Mouse (Mus musculus): Measurements from ENCODE around the gene Galnt17. TPM values are rescaled to one million over a fixed set of nuclear protein-coding genes. Genes with fewer than 3 reads are reported as not detected.
A peak's percentile ranks its signal among the peaks of the same experiment; 100 is the strongest.

The Galnt17 gene
- polyA plus RNA-seq, 1 experiment from 2014 or later, result not detected

- Histone ChIP-seq H3K9me3 (ENCODE audit: low read length) (no peaks in the 10 kb centered on the region), H3K27me3 (ENCODE audit: insufficient read depth, low read length) (no peaks in the 10 kb centered on the region), H3K4me1 (ENCODE audit: insufficient read depth) (no peaks in the 10 kb centered on the region), H3K36me3 (replicated peaks; ENCODE audit: insufficient read depth, low read length) (no peaks in the 10 kb centered on the region), H3K9ac (replicated peaks) (no peak overlapping the region), H3K4me3 (ENCODE audit: low read depth, low read length) (no peak overlapping the region), H3K27ac (ENCODE audit: low read depth) (no peak overlapping the region), H3K4me2 (ENCODE audit: low read depth, low read length) (no peak overlapping the region)
- 65% methylated on average over 4 of the region's 4 CpGs for WGBS (ENCODE audit: insufficient replicate concordance)
- ATAC-seq, result no peak
- no peak for TF ChIP-seq CTCF (IDR thresholded peaks at IDR 0.05; ENCODE audit: low read depth)
- no peak for TF ChIP-seq EP300 (IDR thresholded peaks at IDR 0.05; ENCODE audit: low read depth)
- DNase-seq, result no peak
Observed at GRCm38 (mm10) chr5:131016066-131016465, 292.2 kb downstream of the Galnt17 start.

GRCm38 (mm10) chr5:131015341-131015740 lies 293.0 kb downstream of the Galnt17 start:
- no peaks in the 10 kb centered on the region for H3K9me3 ChIP-seq (ENCODE audit: low read length)

DNA sequence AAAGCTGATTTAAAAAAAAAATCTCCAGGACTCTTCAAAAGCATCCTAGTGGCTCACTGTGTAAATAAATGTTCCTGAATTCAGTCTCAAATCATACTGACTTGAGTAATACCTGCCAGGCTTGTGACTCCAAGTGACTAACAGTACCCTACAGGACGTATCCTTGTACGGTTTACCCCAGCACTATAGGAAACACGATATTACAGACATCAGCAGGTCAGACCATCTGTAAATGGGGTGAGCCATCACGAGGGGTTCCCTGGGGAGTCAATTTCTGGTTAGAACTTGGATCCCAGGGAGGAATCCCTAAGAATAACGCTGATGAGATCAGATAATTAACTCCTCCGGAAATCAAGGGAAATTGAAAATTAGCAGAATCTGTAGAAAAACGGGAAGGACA lies 294.5 kb downstream of the Galnt17 start:
- Histone ChIP-seq H3K27me3 (ENCODE audit: insufficient read depth, low read length) (no peaks in the 10 kb centered on the region), H3K36me3 (replicated peaks; ENCODE audit: insufficient read depth, low read length) (no peaks in the 10 kb centered on the region), H3K4me3 (ENCODE audit: low read depth, low read length) (no peak overlapping the region), H3K9ac (replicated peaks) (no peak overlapping the region), H3K9me3 (ENCODE audit: low read length) (no peaks in the 10 kb centered on the region), H3K4me1 (ENCODE audit: insufficient read depth) (no peaks in the 10 kb centered on the region), H3K27ac (ENCODE audit: low read depth) (no peak overlapping the region), H3K4me2 (ENCODE audit: low read depth, low read length) (no peak overlapping the region)
- WGBS (ENCODE audit: insufficient replicate concordance), result 77% methylated on average over 7 of the region's 7 CpGs
- ATAC-seq (no peak), DNase-seq (no peak)
- TF ChIP-seq CTCF (IDR thresholded peaks at IDR 0.05; ENCODE audit: low read depth) (no peak), EP300 (IDR thresholded peaks at IDR 0.05; ENCODE audit: low read depth) (no peak)

More at GRCm38 (mm10) chr5:131015341-131015740, 293.0 kb downstream of the Galnt17 start:
- H3K9ac ChIP-seq (replicated peaks), result no peak overlapping the region
- no peaks in the 10 kb centered on the region for H3K27me3 ChIP-seq (ENCODE audit: insufficient read depth, low read length)
- no peak overlapping the region for H3K27ac ChIP-seq (ENCODE audit: low read depth)
- H3K36me3 ChIP-seq (replicated peaks; ENCODE audit: insufficient read depth, low read length), result no peaks in the 10 kb centered on the region
- DNase-seq, result no peak
- no peak overlapping the region for H3K4me2 ChIP-seq (ENCODE audit: low read depth, low read length)
- ATAC-seq, result no peak
- TF ChIP-seq EP300 (IDR thresholded peaks at IDR 0.05; ENCODE audit: low read depth) (no peak), CTCF (IDR thresholded peaks at IDR 0.05; ENCODE audit: low read depth) (no peak)
- H3K4me1 ChIP-seq (ENCODE audit: insufficient read depth), result no peaks in the 10 kb centered on the region
- 70% methylated on average over 9 of the region's 9 CpGs for WGBS (ENCODE audit: insufficient replicate concordance)
- H3K4me3 ChIP-seq (ENCODE audit: low read depth, low read length), result no peak overlapping the region

DNA sequence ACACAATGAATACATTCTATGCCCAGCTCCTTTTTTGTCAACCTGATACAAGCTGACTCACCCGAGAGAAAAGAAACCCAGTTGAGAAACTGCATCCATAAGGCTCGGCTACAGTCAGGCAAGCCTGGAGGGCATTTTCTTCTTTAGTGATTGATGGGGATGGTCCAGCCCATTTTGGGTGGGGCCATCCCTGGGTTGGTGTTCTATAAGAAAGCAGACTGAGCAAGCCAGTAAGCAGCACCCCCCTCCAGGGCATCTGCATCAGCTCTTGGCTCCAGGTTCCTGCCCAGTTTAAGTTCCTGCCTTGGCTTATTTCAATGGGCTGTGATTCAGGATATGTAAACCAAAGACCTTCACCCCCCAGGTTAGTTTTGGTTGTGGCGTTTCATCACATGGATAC lies 295.2 kb downstream of the Galnt17 start:
- H3K27me3 ChIP-seq (ENCODE audit: insufficient read depth, low read length), result no peaks in the 10 kb centered on the region
- no peak for TF ChIP-seq EP300 (IDR thresholded peaks at IDR 0.05; ENCODE audit: low read depth)
- TF ChIP-seq CTCF (IDR thresholded peaks at IDR 0.05; ENCODE audit: low read depth), result no peak
- ATAC-seq, result no peak
- no peak for DNase-seq
- 59% methylated on average over 3 of the region's 3 CpGs for WGBS (ENCODE audit: insufficient replicate concordance)
- no peak overlapping the region for H3K27ac ChIP-seq (ENCODE audit: low read depth)
- no peak overlapping the region for H3K9ac ChIP-seq (replicated peaks)
- no peak overlapping the region for H3K4me3 ChIP-seq (ENCODE audit: low read depth, low read length)
- H3K9me3 ChIP-seq (ENCODE audit: low read length), result no peaks in the 10 kb centered on the region
- no peaks in the 10 kb centered on the region for H3K4me1 ChIP-seq (ENCODE audit: insufficient read depth)
- no peak overlapping the region for H3K4me2 ChIP-seq (ENCODE audit: low read depth, low read length)
- H3K36me3 ChIP-seq (replicated peaks; ENCODE audit: insufficient read depth, low read length), result no peaks in the 10 kb centered on the region

DNA sequence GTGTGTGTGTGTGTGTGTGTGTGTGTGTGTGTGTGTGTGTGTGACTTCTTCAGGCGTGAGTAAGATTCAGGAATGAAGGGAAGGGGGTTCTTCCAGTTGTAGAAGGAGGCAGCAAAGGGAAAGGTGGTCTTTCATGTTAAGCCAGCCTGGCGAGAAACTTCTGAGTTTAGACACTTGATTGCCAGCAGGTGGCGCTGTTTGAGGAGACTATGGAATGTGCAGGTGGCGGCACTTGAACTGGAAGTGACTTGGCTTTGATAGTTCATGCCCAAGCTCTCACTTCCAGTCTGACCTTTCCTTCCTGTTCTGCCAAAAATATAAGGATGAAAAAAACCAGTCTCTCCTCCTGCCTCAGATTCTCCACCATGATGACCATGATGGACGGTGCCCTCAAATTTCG lies 298.8 kb downstream of the Galnt17 start:
- Histone ChIP-seq H3K9me3 (ENCODE audit: low read length) (no peaks in the 10 kb centered on the region), H3K36me3 (replicated peaks; ENCODE audit: insufficient read depth, low read length) (no peaks in the 10 kb centered on the region), H3K4me3 (ENCODE audit: low read depth, low read length) (no peak overlapping the region), H3K9ac (replicated peaks) (no peak overlapping the region), H3K27me3 (ENCODE audit: insufficient read depth, low read length) (no peaks in the 10 kb centered on the region), H3K4me1 (ENCODE audit: insufficient read depth) (no peaks in the 10 kb centered on the region), H3K4me2 (ENCODE audit: low read depth, low read length) (no peak overlapping the region), H3K27ac (ENCODE audit: low read depth) (no peak overlapping the region)
- peak; percentile 48 for TF ChIP-seq CTCF (IDR thresholded peaks at IDR 0.05; ENCODE audit: low read depth)
- TF ChIP-seq EP300 (IDR thresholded peaks at IDR 0.05; ENCODE audit: low read depth), result no peak
- DNase-seq (peak; percentile 18), ATAC-seq (no peak)
- 52% methylated on average over 6 of the region's 6 CpGs for WGBS (ENCODE audit: insufficient replicate concordance)

DNA sequence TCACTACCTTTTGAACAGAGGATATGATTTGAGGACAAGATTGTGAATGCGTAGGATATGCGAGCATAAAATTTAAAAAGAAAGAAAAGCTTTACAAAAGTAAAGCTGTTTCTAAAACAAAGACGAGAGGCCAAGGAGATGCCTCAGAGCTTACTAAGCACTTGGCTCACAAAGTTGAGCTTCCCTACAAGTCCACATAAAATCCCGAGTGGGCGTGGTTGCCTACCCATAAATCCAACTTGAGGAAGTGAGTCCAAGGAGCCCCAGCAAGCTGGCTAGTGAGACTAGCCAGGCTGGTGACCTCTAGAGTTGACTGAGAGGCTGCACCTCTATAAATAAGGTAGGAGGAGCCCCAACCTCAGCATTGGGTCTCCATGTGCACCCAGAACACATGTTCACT lies 299.8 kb downstream of the Galnt17 start:
- Histone ChIP-seq H3K27ac (ENCODE audit: low read depth) (no peak overlapping the region), H3K9ac (replicated peaks) (no peak overlapping the region), H3K27me3 (ENCODE audit: insufficient read depth, low read length) (no peaks in the 10 kb centered on the region), H3K4me3 (ENCODE audit: low read depth, low read length) (no peak overlapping the region), H3K9me3 (ENCODE audit: low read length) (no peaks in the 10 kb centered on the region), H3K4me1 (ENCODE audit: insufficient read depth) (no peaks in the 10 kb centered on the region), H3K4me2 (ENCODE audit: low read depth, low read length) (no peak overlapping the region), H3K36me3 (replicated peaks; ENCODE audit: insufficient read depth, low read length) (no peaks in the 10 kb centered on the region)
- ATAC-seq, result no peak
- DNase-seq, result no peak
- 82% methylated on average over 5 of the region's 5 CpGs for WGBS (ENCODE audit: insufficient replicate concordance)
- no peak for TF ChIP-seq EP300 (IDR thresholded peaks at IDR 0.05; ENCODE audit: low read depth)
- no peak for TF ChIP-seq CTCF (IDR thresholded peaks at IDR 0.05; ENCODE audit: low read depth)

Data from liver, postnatal 0 days (tissue).